Mouse (Mus musculus) spleen, adult 2 months (tissue): Measurements from ENCODE around the gene Tnfaip8l1. TPM values are rescaled to one million over a fixed set of nuclear protein-coding genes. Genes with fewer than 3 reads are reported as not detected.

Experiments
- DNase-seq, 2 experiments: peaks; one replicate each; pipeline versions ENCODE4 v3.0.0 to v3.0.0-alpha.2; 2012 to 2021; ENCODE audit warnings: low spot score in 2 of 2, low read depth in 1 of 2
- H3K27ac ChIP-seq: fragments of 200-500 bp; 2 replicates; pipeline ENCODE4 v1.5.1; 2012; ENCODE audit warnings: low read length, inconsistent platforms; ENCODE audit not compliant: insufficient read depth
- H3K27me3 ChIP-seq: fragments of 200-500 bp; 2 replicates; pipeline ENCODE4 v1.6.1; 2012; ENCODE audit warnings: mild to moderate bottlenecking, moderate library complexity, low read length, inconsistent platforms; ENCODE audit not compliant: control insufficient read depth, insufficient read depth
- H3K36me3 ChIP-seq: fragments of 200-500 bp; 2 replicates; pipeline ENCODE4 v1.6.1; 2012; ENCODE audit warnings: mild to moderate bottlenecking, low read length, inconsistent platforms; ENCODE audit not compliant: control insufficient read depth, insufficient read depth
- H3K4me1 ChIP-seq: fragments of 200-500 bp; 2 replicates; pipeline ENCODE4 v1.6.1; 2011; ENCODE audit warnings: inconsistent platforms; ENCODE audit not compliant: control insufficient read depth, insufficient read depth, insufficient read length
- H3K4me3 ChIP-seq: fragments of 200-500 bp; 2 replicates; pipeline ENCODE4 v1.5.1; 2011; ENCODE audit warnings: mild to moderate bottlenecking, inconsistent platforms; ENCODE audit not compliant: insufficient read depth, insufficient read length; ENCODE audit errors: extremely low read depth
- CTCF ChIP-seq: fragments of 200-500 bp; IDR thresholded peaks from 2 replicates; pipeline ENCODE4 v1.5.1; 2011; ENCODE audit warnings: mild to moderate bottlenecking, inconsistent platforms; ENCODE audit not compliant: insufficient read depth, insufficient read length, insufficient replicate concordance; ENCODE audit errors: extremely low read depth
- POLR2A ChIP-seq: fragments of 200-500 bp; IDR thresholded peaks from 2 replicates; pipeline ENCODE4 v1.6.1; 2011; ENCODE audit warnings: low read depth, low read length, inconsistent platforms
- WGBS: fragments of 180-500 bp; shearing (Covaris S2); methylation state at CpG from one replicate; pipeline ENCODE4 v1.1.7; 2018; 5-methylcytosine and 5-hydroxymethylcytosine counted together
- polyA plus RNA-seq: library from polyadenylated mRNA; depleted of rRNA; stranded (reverse); fragments of >200 nt; gene quantifications from 2 replicates; pipeline ENCODE4 v1.2.3, GENCODE M21; 2012; rRNA removed

Tnfaip8l1 gene
- polyA plus RNA-seq, 1 experiment: 7.3 TPM

DNA sequence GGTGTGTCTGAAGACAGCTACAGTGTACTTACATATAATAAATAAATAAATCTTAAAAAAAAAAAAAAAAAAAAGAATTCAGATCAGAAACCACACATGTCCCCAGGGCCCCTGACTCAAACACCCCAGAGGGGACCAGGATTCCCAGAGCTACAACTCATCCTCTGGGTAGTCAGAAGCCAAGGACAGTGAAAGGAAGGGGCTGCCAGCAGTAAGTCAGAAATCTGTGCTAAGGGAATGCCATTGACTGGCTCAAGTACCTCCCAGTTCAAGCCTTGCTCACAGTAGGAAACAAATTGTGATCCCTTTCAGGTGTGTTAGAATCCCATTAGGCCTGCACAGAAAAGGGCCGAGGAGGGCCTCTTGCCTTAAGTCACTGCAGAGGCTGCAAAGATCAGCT, 52.0 kb downstream of the Tnfaip8l1 start:
- DNase-seq: no peak
- TF ChIP-seq CTCF (no peak), POLR2A (no peak)
- 87% methylated on average over 1 of the region's 1 CpGs for WGBS
- Histone ChIP-seq H3K4me3 (no peak overlapping the region), H3K4me1 (peaks cover 9% of the 10 kb centered on the region; the same call in 1 of the 2 replicates), H3K27me3 (no peaks in the 10 kb centered on the region), H3K36me3 (peaks cover 7% of the 10 kb centered on the region), H3K27ac (no peak overlapping the region)

DNA sequence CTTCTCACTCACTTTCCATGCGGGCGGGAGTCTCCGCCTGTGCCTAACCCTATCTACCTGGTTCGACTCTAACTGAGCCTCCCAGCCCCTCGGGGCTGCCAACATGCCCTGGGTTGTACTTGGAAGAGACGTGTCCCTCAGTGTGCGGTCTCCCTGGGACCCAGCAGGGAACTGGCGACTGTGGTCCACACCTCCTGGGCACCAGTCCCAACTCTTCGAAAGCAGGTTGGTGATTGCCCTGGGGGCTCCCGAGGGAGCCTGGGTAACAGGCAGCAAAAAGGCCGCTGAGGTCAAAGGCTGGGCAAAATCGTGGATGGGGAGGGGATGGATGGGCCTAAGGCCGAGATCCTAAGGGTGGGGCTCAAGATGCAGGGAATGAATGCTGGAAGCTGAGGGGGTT, 55.4 kb downstream of the Tnfaip8l1 start:
- H3K4me1 ChIP-seq: peaks cover 10% of the 10 kb centered on the region; the same call in 1 of the 2 replicates
- TF ChIP-seq POLR2A (no peak), CTCF (no peak)
- H3K27ac ChIP-seq: 0 out of 2 replicates have a peak overlapping the region, but pooled peaks have one; percentile 71
- 83% methylated on average over 13 of the region's 13 CpGs for WGBS
- no peak for DNase-seq
- no peaks in the 10 kb centered on the region for H3K27me3 ChIP-seq
- no peaks in the 10 kb centered on the region for H3K36me3 ChIP-seq
- H3K4me3 ChIP-seq: no peak overlapping the region

DNA sequence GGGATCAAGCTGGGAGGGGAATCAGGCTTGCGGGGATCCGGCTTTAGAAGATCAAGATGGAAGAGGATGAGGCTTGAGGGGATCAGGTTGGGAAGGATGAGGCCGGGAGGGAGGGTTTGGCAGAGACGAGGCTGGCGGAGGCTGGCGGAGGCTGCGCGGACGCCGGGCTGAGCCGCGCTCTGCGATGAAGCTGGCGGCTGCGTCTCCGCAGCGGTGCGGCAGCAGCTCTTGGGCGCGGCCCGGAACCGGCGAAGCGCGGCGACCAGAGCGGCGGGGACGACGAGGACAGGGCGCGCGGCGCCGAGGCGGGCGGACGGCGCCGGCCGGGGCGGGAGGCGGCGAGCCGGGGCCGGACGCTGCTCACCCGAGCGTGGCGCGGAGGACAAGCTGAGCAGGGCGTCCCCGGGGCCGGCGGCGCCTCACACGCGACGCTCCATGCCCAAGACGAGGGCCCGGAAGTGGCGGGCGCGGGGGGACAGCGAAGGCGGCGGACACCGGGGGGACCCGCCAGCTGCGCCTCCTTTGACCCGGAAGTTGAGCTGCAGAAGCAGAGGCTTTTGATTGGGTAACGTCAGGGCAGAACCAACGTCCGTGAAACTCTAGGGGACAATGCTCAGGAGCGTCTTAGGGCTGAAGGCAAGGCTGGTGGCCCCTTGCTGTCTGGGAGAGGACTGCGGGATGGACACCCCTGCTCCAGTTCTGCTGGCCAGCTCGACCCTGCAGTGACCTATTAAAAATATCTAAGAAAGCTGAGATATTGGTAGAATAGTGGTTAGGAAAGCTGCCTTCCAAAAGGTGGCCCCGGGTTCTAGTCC, 56.3 kb downstream of the Tnfaip8l1 start, which contains the start of gene Dpp9:
Gene Dpp9 (minus strand): TSS at position 529 of the 815 bp plus-strand sequence.
- DNase-seq: peak; percentile 81 to 84
- peak within 1 kb of the TSS; percentile 53 for H3K4me3 ChIP-seq
- under 1% methylated on average over 76 of the region's 78 CpGs for WGBS
- TF ChIP-seq POLR2A: no peak; the same call in 1 of the 2 replicates
- TF ChIP-seq CTCF: peak; percentile 10; the same call in 1 of the 2 replicates
- peaks cover 7% of the 10 kb centered on the region; the same call in 1 of the 2 replicates for H3K4me1 ChIP-seq
- peak within 1 kb of the TSS; percentile 71 for H3K27ac ChIP-seq
- H3K27me3 ChIP-seq: no peaks in the 10 kb centered on the region
- no peaks in the 10 kb centered on the region for H3K36me3 ChIP-seq

DNA sequence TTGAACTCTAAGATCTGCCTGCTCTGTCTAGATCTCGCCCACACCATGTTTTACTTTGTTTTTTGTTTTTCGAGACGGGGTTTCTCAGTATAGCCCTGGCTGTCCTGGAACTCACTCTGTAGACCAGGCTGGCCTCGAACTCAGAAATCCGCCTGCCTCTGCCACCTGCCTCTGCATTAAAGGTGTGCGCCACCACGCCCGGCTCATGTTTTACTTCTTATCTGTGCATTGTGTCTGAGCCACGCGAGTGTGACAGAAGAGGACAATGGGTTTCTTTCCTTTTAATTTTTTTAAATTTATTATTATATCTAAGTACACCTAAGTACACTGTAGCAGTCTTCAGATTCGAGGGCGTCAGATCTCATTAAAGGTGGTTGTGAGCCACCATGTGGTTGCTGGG, 57.0 kb downstream of the Tnfaip8l1 start:
- no peak for TF ChIP-seq CTCF
- TF ChIP-seq POLR2A: no peak
- WGBS: 39% methylated on average over 12 of the region's 12 CpGs
- peaks cover 7% of the 10 kb centered on the region; the same call in 1 of the 2 replicates for H3K4me1 ChIP-seq
- H3K36me3 ChIP-seq: no peaks in the 10 kb centered on the region
- no peaks in the 10 kb centered on the region for H3K27me3 ChIP-seq
- H3K4me3 ChIP-seq: peak overlapping the region; percentile 53
- H3K27ac ChIP-seq: peak overlapping the region; percentile 27
- no peak for DNase-seq

DNA sequence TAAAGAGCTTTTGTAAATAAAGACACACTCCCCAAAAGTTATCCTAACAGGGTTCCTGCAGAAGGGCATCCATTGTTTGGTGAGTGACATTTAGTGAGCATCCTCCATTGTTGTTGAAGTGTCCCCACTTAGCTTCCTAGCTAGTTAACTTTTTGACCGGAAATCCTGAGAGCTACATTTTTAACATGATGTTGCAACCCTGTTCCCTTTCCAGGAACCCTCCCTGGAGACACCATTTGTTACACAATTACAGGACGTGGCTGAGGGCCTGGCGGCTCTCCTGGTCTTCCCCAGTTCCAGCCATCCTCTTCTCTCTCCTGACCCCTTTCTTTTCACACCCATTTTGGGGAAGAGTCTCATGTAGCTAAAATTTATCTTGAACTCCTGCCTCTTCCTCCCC, 57.5 kb downstream of the Tnfaip8l1 start:
- 28% methylated on average over 3 of the region's 3 CpGs for whole genome bisulfite sequencing
- Histone ChIP-seq H3K27me3 (no peaks in the 10 kb centered on the region), H3K36me3 (no peaks in the 10 kb centered on the region), H3K4me1 (peaks cover 7% of the 10 kb centered on the region; the same call in 1 of the 2 replicates), H3K4me3 (no peak overlapping the region), H3K27ac (no peak overlapping the region)
- no peak for DNase-seq
- TF ChIP-seq CTCF (no peak), POLR2A (no peak)

Other genes with a start within 250 kb of the Tnfaip8l1 start
- 0.25 and 0.27 TPM in 2 replicates for gene Zfp119b, start 213.0 kb upstream of the Tnfaip8l1 start, polyA plus RNA-seq
- 36.3 and 44.8 TPM in 2 replicates for gene Ebi3, start 209.8 kb upstream of the Tnfaip8l1 start, polyA plus RNA-seq
- 8.2 and 10.5 TPM in 2 replicates for gene Yju2, start 203.4 kb upstream of the Tnfaip8l1 start, polyA plus RNA-seq
- gene Shd, start 192.0 kb upstream of the Tnfaip8l1 start, polyA plus RNA-seq: 1.9 and 2.2 TPM in 2 replicates
- 0.06 and 0.07 TPM in 2 replicates for gene Fsd1, start 176.0 kb upstream of the Tnfaip8l1 start, polyA plus RNA-seq
- gene Stap2, start 156.9 kb upstream of the Tnfaip8l1 start, polyA plus RNA-seq: 9.1 and 12.0 TPM in 2 replicates
- 76.7 and 135 TPM in 2 replicates for gene Mpnd, start 156.8 kb upstream of the Tnfaip8l1 start, polyA plus RNA-seq
- 72.3 and 80.8 TPM in 2 replicates for gene Sh3gl1, start 125.8 kb upstream of the Tnfaip8l1 start, polyA plus RNA-seq
- gene Chaf1a, start 122.0 kb upstream of the Tnfaip8l1 start, polyA plus RNA-seq: 2.8 and 4.3 TPM in 2 replicates
- 45.3 and 56.4 TPM in 2 replicates for gene Ubxn6, start 87.4 kb upstream of the Tnfaip8l1 start, polyA plus RNA-seq
- 42.3 and 52.3 TPM in 2 replicates for gene Hdgfl2, start 82.8 kb upstream of the Tnfaip8l1 start, polyA plus RNA-seq
- gene Plin4, start 52.7 kb upstream of the Tnfaip8l1 start, polyA plus RNA-seq: 2.3 and 3.0 TPM in 2 replicates
- gene Plin5, start 44.9 kb upstream of the Tnfaip8l1 start, polyA plus RNA-seq: 0.30 and 0.36 TPM in 2 replicates
- gene Lrg1, start 40.5 kb upstream of the Tnfaip8l1 start, polyA plus RNA-seq: 56.0 and 79.2 TPM in 2 replicates
- 9.1 and 11.8 TPM in 2 replicates for gene Sema6b, start 22.1 kb upstream of the Tnfaip8l1 start, polyA plus RNA-seq
- 27.5 and 36.4 TPM in 2 replicates for gene Mydgf, start 21.4 kb downstream of the Tnfaip8l1 start, polyA plus RNA-seq
- 34.4 and 46.4 TPM in 2 replicates for gene Dpp9, start 56.4 kb downstream of the Tnfaip8l1 start, polyA plus RNA-seq
- gene Fem1a, start 94.3 kb downstream of the Tnfaip8l1 start, polyA plus RNA-seq: 21.1 and 29.0 TPM in 2 replicates
- 20.5 and 21.6 TPM in 2 replicates for gene Ticam1, start 114.3 kb downstream of the Tnfaip8l1 start, polyA plus RNA-seq
- gene Plin3, start 130.4 kb downstream of the Tnfaip8l1 start, polyA plus RNA-seq: 13.4 and 17.3 TPM in 2 replicates
- 0.12 TPM in 1 of 2 replicates, not detected in the other for gene Arrdc5, start 137.8 kb downstream of the Tnfaip8l1 start, polyA plus RNA-seq
- gene Uhrf1, start 140.8 kb downstream of the Tnfaip8l1 start, polyA plus RNA-seq: 16.5 and 23.9 TPM in 2 replicates
- gene Kdm4b, start 163.6 kb downstream of the Tnfaip8l1 start, polyA plus RNA-seq: 37.1 and 46.7 TPM in 2 replicates